Mouse (Mus musculus) thymus, adult 2 months (tissue): ENCODE data around the gene Tcf7l2. TPM values are rescaled to one million over a fixed set of nuclear protein-coding genes. Genes with fewer than 3 reads are reported as not detected.
A peak's percentile ranks its signal among the peaks of the same experiment; 100 is the strongest.

Source experiments
- DNase-seq: peaks from one replicate; pipeline ENCODE4 v3.0.0; 2021
- H3K27ac ChIP-seq: fragments of 200-500 bp; 2 replicates; pipeline ENCODE4 v1.5.1; 2012; ENCODE audit warnings: low read length, control low read depth; ENCODE audit not compliant: control insufficient read depth, insufficient read depth
- H3K27me3 ChIP-seq: fragments of 200-500 bp; 2 replicates; pipeline ENCODE4 v1.6.1; 2012; ENCODE audit warnings: mild to moderate bottlenecking, low read length, moderate library complexity, mixed read lengths; ENCODE audit not compliant: control insufficient read depth, insufficient read depth
- H3K36me3 ChIP-seq: fragments of 200-500 bp; 2 replicates; pipeline ENCODE4 v1.6.1; 2012; ENCODE audit warnings: mild to moderate bottlenecking, low read length, moderate library complexity; ENCODE audit not compliant: control insufficient read depth, insufficient read depth
- H3K4me1 ChIP-seq: fragments of 200-500 bp; replicated peaks from 2 replicates; pipeline ENCODE4 v1.6.1; 2012; ENCODE audit warnings: low read length; ENCODE audit not compliant: control insufficient read depth, insufficient read depth
- H3K4me3 ChIP-seq: fragments of 200-500 bp; 2 replicates; pipeline ENCODE4 v1.5.1; 2012; ENCODE audit warnings: mild to moderate bottlenecking, low read length, control low read depth, moderate library complexity; ENCODE audit not compliant: control insufficient read depth, insufficient read depth
- CTCF ChIP-seq: fragments of 200-500 bp; IDR thresholded peaks from 2 replicates; pipeline ENCODE4 v1.5.1; 2012; ENCODE audit warnings: mild to moderate bottlenecking, control low read depth, low read length, moderate library complexity, borderline replicate concordance; ENCODE audit not compliant: control insufficient read depth, poor library complexity, insufficient read depth; ENCODE audit errors: extremely low read depth
- POLR2A ChIP-seq: fragments of 200-500 bp; IDR thresholded peaks from 2 replicates; pipeline ENCODE4 v1.6.1; 2012; ENCODE audit warnings: mild to moderate bottlenecking, low read length, control low read depth, moderate library complexity; ENCODE audit not compliant: control insufficient read depth, poor library complexity, insufficient read depth; ENCODE audit errors: extremely low read depth
- WGBS: fragments of 180-500 bp; shearing (Covaris S2); methylation state at CpG from one replicate; pipeline ENCODE4 v1.1.7; 2018; 5-methylcytosine and 5-hydroxymethylcytosine counted together
- polyA plus RNA-seq: library from polyadenylated mRNA; depleted of rRNA; stranded (reverse); fragments of >200 nt; gene quantifications from 2 replicates; pipeline ENCODE4 v1.2.3, GENCODE M21; 2012

The Tcf7l2 gene
- polyA plus RNA-seq, 1 experiment, result 7.6 TPM

- DNase-seq, result peak; percentile 6
- 79% methylated on average over 6 of the region's 6 CpGs for WGBS
- TF ChIP-seq POLR2A, result no peak
- no peak for TF ChIP-seq CTCF
- Histone ChIP-seq H3K4me3 (no peak overlapping the region), H3K4me1 (peaks cover 19% of the 10 kb centered on the region), H3K36me3 (no peaks in the 10 kb centered on the region), H3K27me3 (no peaks in the 10 kb centered on the region), H3K27ac (no peak overlapping the region)
Observed at GRCm38 (mm10) chr19:55791886-55792285, 50.3 kb downstream of the Tcf7l2 start.

- Histone ChIP-seq H3K36me3 (no peaks in the 10 kb centered on the region), H3K27ac (no peak overlapping the region), H3K4me1 (peaks cover 19% of the 10 kb centered on the region), H3K27me3 (no peaks in the 10 kb centered on the region), H3K4me3 (no peak overlapping the region)
- TF ChIP-seq POLR2A (no peak), CTCF (no peak)
- peak; percentile 30 for DNase-seq
- 3% methylated on average over 5 of the region's 5 CpGs for WGBS
Observed at GRCm38 (mm10) chr19:55792571-55792970, 51.0 kb downstream of the Tcf7l2 start.

GRCm38 (mm10) chr19:55793029-55793428 lies 51.4 kb downstream of the Tcf7l2 start:
- Histone ChIP-seq H3K4me3 (peak overlapping the region; percentile 6; the same call in 1 of the 2 replicates), H3K27me3 (no peaks in the 10 kb centered on the region), H3K27ac (no peak overlapping the region), H3K36me3 (no peaks in the 10 kb centered on the region), H3K4me1 (peaks cover 19% of the 10 kb centered on the region)
- DNase-seq, result no peak
- WGBS, result 11% methylated on average over 4 of the region's 4 CpGs
- no peak for TF ChIP-seq CTCF
- no peak for TF ChIP-seq POLR2A

GRCm38 (mm10) chr19:55794194-55794945 lies 52.8 kb downstream of the Tcf7l2 start:
- DNase-seq, result no peak
- H3K36me3 ChIP-seq, result no peaks in the 10 kb centered on the region
- no peaks in the 10 kb centered on the region for H3K27me3 ChIP-seq
- no peak overlapping the region for H3K27ac ChIP-seq
- 94% methylated on average over 8 of the region's 8 CpGs for WGBS
- H3K4me1 ChIP-seq, result peaks cover 19% of the 10 kb centered on the region
- H3K4me3 ChIP-seq, result no peak overlapping the region
- TF ChIP-seq CTCF (no peak), POLR2A (no peak)

- DNase-seq, result no peak
- H3K27me3 ChIP-seq, result no peaks in the 10 kb centered on the region
- no peak for TF ChIP-seq CTCF
- TF ChIP-seq POLR2A, result no peak
- H3K27ac ChIP-seq, result no peak overlapping the region
- WGBS, result 98% methylated on average over 5 of the region's 5 CpGs
- H3K36me3 ChIP-seq, result no peaks in the 10 kb centered on the region
- H3K4me3 ChIP-seq, result no peak overlapping the region
- peaks cover 19% of the 10 kb centered on the region for H3K4me1 ChIP-seq
Observed at GRCm38 (mm10) chr19:55794946-55795340, 53.3 kb downstream of the Tcf7l2 start.

GRCm38 (mm10) chr19:55795349-55795748 lies 53.7 kb downstream of the Tcf7l2 start:
- Histone ChIP-seq H3K4me3 (no peak overlapping the region), H3K36me3 (no peaks in the 10 kb centered on the region), H3K27me3 (no peaks in the 10 kb centered on the region), H3K4me1 (peaks cover 19% of the 10 kb centered on the region), H3K27ac (no peak overlapping the region)
- 93% methylated on average over 7 of the region's 7 CpGs for WGBS
- DNase-seq, result no peak
- TF ChIP-seq CTCF (no peak), POLR2A (no peak)
